In genomic region chr13:62908163-62908559, GRCm38 (mm10) we compare ENCODE assay signal across 9 mouse cellular contexts. TPM values are rescaled to one million over a fixed set of nuclear protein-coding genes. Genes with fewer than 3 reads are reported as not detected.
DNase-seq lines count a peak whose midpoint lies in the region; ATAC-seq and TF ChIP-seq lines count a peak whose summit lies in the region.
"Had no signal": no experiment of that assay in that cellular context is flagged by ENCODE, and none has a peak within 500 bp of the region (broad histone marks: within the 10 kb centered on the region; RNA-seq: fewer than 3 reads in every experiment).

No protein-coding gene starts in this region.

- no peak overlapping the region for H3K27ac ChIP-seq in forebrain, embryonic 16.5 days (ENCODE audit: low read length)
- H3K27ac ChIP-seq in forebrain, embryonic 10.5 days, result no peak overlapping the region
- no peak overlapping the region for H3K27ac ChIP-seq in embryonic facial prominence, embryonic 14.5 days (replicated peaks; ENCODE audit: low read depth, low read length)
- H3K27ac ChIP-seq: limb, embryonic 12.5 days had no signal

- DNase-seq in forebrain, embryonic 10.5 days (ENCODE audit: extremely low spot score, low spot score), result no peak
- peak; percentile 80 for DNase-seq in embryonic facial prominence, embryonic 14.5 days (ENCODE audit: low spot score)
- peak; percentile 83 to 94 for DNase-seq in kidney, postnatal 25 days
- DNase-seq in right cerebral cortex, adult 2 months (ENCODE audit: low spot score in 2 of 2), result no peak
- DNase-seq in layer of hippocampus, adult 18-20 months (ENCODE audit: low spot score in 2 of 2), result no peak
- no peak for DNase-seq in right cerebral cortex, postnatal 4 days

- H3K4me3 ChIP-seq in forebrain, embryonic 16.5 days (replicated peaks; ENCODE audit: low read length), result no peak overlapping the region
- no peak overlapping the region for H3K4me3 ChIP-seq in forebrain, embryonic 10.5 days
- H3K4me3 ChIP-seq in embryonic facial prominence, embryonic 14.5 days (ENCODE audit: low read depth, low read length), result no peak overlapping the region
- H3K4me3 ChIP-seq in myocyte, result no peak overlapping the region
- H3K4me3 ChIP-seq: limb, embryonic 12.5 days had no signal

- H3K4me2 ChIP-seq in forebrain, embryonic 16.5 days (ENCODE audit: low read length), result 0 out of 2 replicates have a peak overlapping the region, but pooled peaks have one; percentile 3
- H3K4me2 ChIP-seq in embryonic facial prominence, embryonic 14.5 days (ENCODE audit: low read depth, low read length), result no peak overlapping the region
- H3K4me2 ChIP-seq in myocyte (ENCODE audit: low read depth), result peak overlapping the region; percentile 20
- H3K4me2 ChIP-seq: limb, embryonic 12.5 days had no signal

- peaks cover 5% of the 10 kb centered on the region; the same call in 1 of the 2 replicates for H3K4me1 ChIP-seq in forebrain, embryonic 16.5 days (replicated peaks; ENCODE audit: control insufficient read depth, insufficient read depth, low read length)
- peaks cover 10% of the 10 kb centered on the region for H3K4me1 ChIP-seq in forebrain, embryonic 10.5 days
- H3K4me1 ChIP-seq in embryonic facial prominence, embryonic 14.5 days (ENCODE audit: control insufficient read depth, insufficient read depth, low read length), result peaks cover 10% of the 10 kb centered on the region

- WGBS in forebrain, embryonic 16.5 days, result 49% methylated on average over 8 of the region's 8 CpGs
- WGBS in forebrain, embryonic 10.5 days, result 52% methylated on average over 8 of the region's 8 CpGs
- WGBS in embryonic facial prominence, embryonic 14.5 days, result 29% methylated on average over 8 of the region's 8 CpGs

- no peak for TF ChIP-seq POLR2A in myocyte (IDR thresholded peaks at IDR 0.05; ENCODE audit: insufficient read length, low read depth)

- H3K79me2 ChIP-seq in myocyte (ENCODE audit: control insufficient read depth, insufficient read depth), result no peaks in the 10 kb centered on the region

- no peaks in the 10 kb centered on the region for H3K9me3 ChIP-seq in forebrain, embryonic 16.5 days (ENCODE audit: control insufficient read depth, low read length)
- no peaks in the 10 kb centered on the region for H3K9me3 ChIP-seq in forebrain, embryonic 10.5 days
- no peaks in the 10 kb centered on the region for H3K9me3 ChIP-seq in embryonic facial prominence, embryonic 14.5 days (ENCODE audit: control insufficient read depth, low read length)
- H3K9me3 ChIP-seq: limb, embryonic 12.5 days had no signal

- no peak overlapping the region for H3ac ChIP-seq in myocyte (ENCODE audit: control insufficient read depth, insufficient read length)

- no peak for ATAC-seq in forebrain, embryonic 16.5 days
- peak; percentile 65; the same call in 1 of the 2 replicates for ATAC-seq in embryonic facial prominence, embryonic 14.5 days (ENCODE audit: low read depth)

- no peaks in the 10 kb centered on the region for H3K27me3 ChIP-seq in forebrain, embryonic 16.5 days (replicated peaks; ENCODE audit: control insufficient read depth, insufficient read depth, low read length)
- no peaks in the 10 kb centered on the region for H3K27me3 ChIP-seq in forebrain, embryonic 10.5 days (ENCODE audit: poor library complexity, severe bottlenecking)
- H3K27me3 ChIP-seq in embryonic facial prominence, embryonic 14.5 days (replicated peaks; ENCODE audit: control insufficient read depth, insufficient read depth, low read length), result no peaks in the 10 kb centered on the region
- no peaks in the 10 kb centered on the region for H3K27me3 ChIP-seq in myocyte (ENCODE audit: control insufficient read depth, insufficient read depth, insufficient read length)
- H3K27me3 ChIP-seq: limb, embryonic 12.5 days had no signal

- no peak overlapping the region for H3K9ac ChIP-seq in forebrain, embryonic 16.5 days (replicated peaks; ENCODE audit: low read depth, low read length)
- H3K9ac ChIP-seq in embryonic facial prominence, embryonic 14.5 days (ENCODE audit: low read depth, low read length), result no peak overlapping the region
- H3K9ac ChIP-seq: limb, embryonic 12.5 days had no signal

- H3K36me3 ChIP-seq in forebrain, embryonic 16.5 days (ENCODE audit: control insufficient read depth, insufficient read depth), result no peaks in the 10 kb centered on the region
- no peaks in the 10 kb centered on the region for H3K36me3 ChIP-seq in forebrain, embryonic 10.5 days (replicated peaks)
- no peaks in the 10 kb centered on the region for H3K36me3 ChIP-seq in embryonic facial prominence, embryonic 14.5 days (ENCODE audit: control insufficient read depth, insufficient read depth, low read length)
- H3K36me3 ChIP-seq in myocyte (ENCODE audit: control insufficient read depth, insufficient read depth), result no peaks in the 10 kb centered on the region
- H3K36me3 ChIP-seq: limb, embryonic 12.5 days had no signal

TF ChIP-seq in myocyte, 11 proteins besides CTCF, POLR2A, EP300 and RAD21:
- no peak for TF ChIP-seq MAX (IDR thresholded peaks at IDR 0.05; ENCODE audit: low read depth)
- TF ChIP-seq SRF (IDR thresholded peaks at IDR 0.05; ENCODE audit: control insufficient read depth, insufficient read length, low read depth), result peak; percentile 21
- no peak for TF ChIP-seq REST (IDR thresholded peaks at IDR 0.05; ENCODE audit: insufficient read depth, insufficient read length)
- TF ChIP-seq POLR2AphosphoS2 (IDR thresholded peaks at IDR 0.05; ENCODE audit: insufficient read length, low read depth), result no peak
- TF ChIP-seq CEBPB (IDR thresholded peaks at IDR 0.05; ENCODE audit: insufficient read depth, poor library complexity, severe bottlenecking), result peak; percentile 20; the same call in 1 of the 2 replicates
- TF ChIP-seq USF1 (IDR thresholded peaks at IDR 0.05; ENCODE audit: low read depth), result no peak
- TF ChIP-seq TCF3 (IDR thresholded peaks at IDR 0.05; ENCODE audit: insufficient read length, low read depth), result no peak
- TF ChIP-seq E2F4 (IDR thresholded peaks at IDR 0.05; ENCODE audit: insufficient read depth), result no peak
- peak; percentile 18 to 91 (median 31) for TF ChIP-seq MYOG (IDR thresholded peaks at IDR 0.05; ENCODE audit: control insufficient read depth in 1 of 3, insufficient read depth in 1 of 3, insufficient read length in 2 of 3, low read depth in 2 of 3)
- TF ChIP-seq TCF12 (IDR thresholded peaks at IDR 0.05; ENCODE audit: insufficient read depth, poor library complexity, severe bottlenecking), result peak; percentile 61
- TF ChIP-seq MYOD1 (IDR thresholded peaks at IDR 0.05; ENCODE audit: control insufficient read depth in 1 of 3, insufficient read length in 2 of 3, low read depth in 2 of 3), result peak; percentile 63 to 83 (median 82)
TF ChIP-seq in myocyte: peak in this region for 5.

RNA-seq across cellular contexts. Expression of gene Fbp1, which starts 20.1 kb away (rescaled TPM):
- 0.21 TPM in 1 of 2 replicates, not detected in the other for polyA plus RNA-seq in forebrain, embryonic 16.5 days (2015; fragmentation: Nextera tagmentation; extraction: Ambion mirVana)
- polyA plus RNA-seq in forebrain, embryonic 10.5 days (2016; fragmentation: Nextera tagmentation; extraction: Ambion mirVana), result not detected in 2 replicates
- 1.2 and 2.0 TPM in 2 replicates for polyA plus RNA-seq in embryonic facial prominence, embryonic 14.5 days (2014; fragmentation: Nextera tagmentation; extraction: Ambion mirVana)
- not detected for polyA plus RNA-seq in myocyte (2012; fragmentation: generic; extraction: Trizol)
- total RNA-seq in layer of hippocampus, adult 18-20 months (2021), result under 1 TPM in 1 of 2 experiments, not detected in 1; 0.57 TPM

RNA-seq across cellular contexts. Expression of gene Fbp2, which starts 49.9 kb away (rescaled TPM):
- 0.36 and 0.41 TPM in 2 replicates for polyA plus RNA-seq in forebrain, embryonic 16.5 days (2015; fragmentation: Nextera tagmentation; extraction: Ambion mirVana)
- 0.10 TPM in 1 of 2 replicates, not detected in the other for polyA plus RNA-seq in forebrain, embryonic 10.5 days (2016; fragmentation: Nextera tagmentation; extraction: Ambion mirVana)
- 3.1 and 5.4 TPM in 2 replicates for polyA plus RNA-seq in embryonic facial prominence, embryonic 14.5 days (2014; fragmentation: Nextera tagmentation; extraction: Ambion mirVana)
- 0.20 TPM for polyA plus RNA-seq in myocyte (2012; fragmentation: generic; extraction: Trizol)
- not detected for total RNA-seq in layer of hippocampus, adult 18-20 months (2021)

RNA-seq across cellular contexts. Expression of gene 2010111I01Rik, which starts 56.5 kb away (rescaled TPM):
- polyA plus RNA-seq in forebrain, embryonic 16.5 days (2015; fragmentation: Nextera tagmentation; extraction: Ambion mirVana), result 30.0 and 30.5 TPM in 2 replicates
- polyA plus RNA-seq in forebrain, embryonic 10.5 days (2016; fragmentation: Nextera tagmentation; extraction: Ambion mirVana), result 43.9 and 45.6 TPM in 2 replicates
- 144 and 166 TPM in 2 replicates for polyA plus RNA-seq in embryonic facial prominence, embryonic 14.5 days (2014; fragmentation: Nextera tagmentation; extraction: Ambion mirVana)
- 144 TPM for polyA plus RNA-seq in myocyte (2012; fragmentation: generic; extraction: Trizol)
- 10 to 100 TPM; 70.2 to 83.1 TPM for total RNA-seq in layer of hippocampus, adult 18-20 months (2021)

Comparison
In these comparisons a context has a peak if more than half of its experiments do, and no peak if none do; other contexts are left out.
1. DNase-seq: peak in embryonic facial prominence, embryonic 14.5 days (single experiment) and kidney, postnatal 25 days (2 of 2); none in forebrain, embryonic 10.5 days (single experiment), right cerebral cortex, adult 2 months (0 of 2), layer of hippocampus, adult 18-20 months (0 of 2) and right cerebral cortex, postnatal 4 days (single experiment).